Mouse (Mus musculus): Measurements from ENCODE around the gene Gm4302.
"Not testable (repeated sequence)": the region's sequence is repeated elsewhere in the genome, so short reads cannot be mapped to it uniquely, and the experiment has no call there.

GRCm38 (mm10) chr10:100300106-100300505 is 40.5 kb upstream of the Gm4302 start:
- not testable (repeated sequence) for TF ChIP-seq POLR2A (IDR thresholded peaks at IDR 0.05; ENCODE audit: low read depth, low read length); CTCF (IDR thresholded peaks at IDR 0.05; ENCODE audit: extremely low read depth, insufficient read length, insufficient replicate concordance, low read depth, low read length)

All from small intestine, adult 2 months (tissue).